Mouse (Mus musculus): Measurements from ENCODE around the gene Hnrnpm. TPM values are rescaled to one million over a fixed set of nuclear protein-coding genes. Genes with fewer than 3 reads are reported as not detected.
"Not testable (repeated sequence)": the region's sequence is repeated elsewhere in the genome, so short reads cannot be mapped to it uniquely, and the experiment has no call there.

Hnrnpm gene
- polyA plus RNA-seq (2012; rRNA removed) = 217 and 220 TPM in 2 replicates

DNA sequence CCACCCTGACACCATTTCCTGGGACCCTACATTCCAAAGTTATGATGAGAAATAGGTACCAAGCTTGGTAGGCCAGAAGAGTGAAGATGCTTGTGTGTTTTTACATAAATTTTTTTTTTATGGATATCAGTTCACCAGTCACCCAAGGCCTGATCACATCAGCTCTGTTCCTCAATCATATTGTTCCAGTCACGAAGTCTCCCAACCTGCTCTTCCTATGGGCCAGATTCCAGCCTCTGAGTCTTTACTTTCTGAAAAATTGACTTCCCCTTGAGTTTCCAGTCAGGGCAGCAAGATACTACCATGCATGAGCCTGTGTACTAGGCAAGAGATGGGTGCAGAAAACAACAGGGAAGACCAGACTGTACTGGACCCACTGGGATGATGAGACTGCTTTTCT lies at the start of gene Hnrnpm:
Gene Hnrnpm, minus strand, starts transcription at position 101 of the 400 bp plus-strand sequence.
- no peak for DNase-seq
- Histone ChIP-seq H3K27ac (ENCODE audit: control insufficient read depth, insufficient read depth, low read length) (no peak within 1 kb of the TSS), H3K36me3 (ENCODE audit: control insufficient read depth, insufficient read depth, low read length) (peaks cover 2% of the 10 kb centered on the region; the same call in 1 of the 2 replicates), H3K4me1 (replicated peaks; ENCODE audit: control insufficient read depth, insufficient read depth, low read length) (no peaks in the 10 kb centered on the region; the same call in 1 of the 2 replicates), H3K4me3 (ENCODE audit: control insufficient read depth, insufficient read depth, low read length) (no peak within 1 kb of the TSS), H3K27me3 (ENCODE audit: control insufficient read depth, insufficient read depth, low read length) (no peaks in the 10 kb centered on the region)
- WGBS = 97% methylated on average over 1 of the region's 1 CpGs
- TF ChIP-seq POLR2A (IDR thresholded peaks at IDR 0.05; ENCODE audit: control insufficient read depth, extremely low read depth, insufficient read depth, low read length, poor library complexity) (no peak), CTCF (IDR thresholded peaks at IDR 0.05; ENCODE audit: borderline replicate concordance, control insufficient read depth, extremely low read depth, insufficient read depth, low read length, poor library complexity) (no peak)

GRCm38 (mm10) chr17:33733526-33733925 lies 46.9 kb upstream of the Hnrnpm start:
- not testable (repeated sequence) for H3K27me3 ChIP-seq (ENCODE audit: control insufficient read depth, insufficient read depth, low read length); H3K4me3 ChIP-seq (ENCODE audit: control insufficient read depth, insufficient read depth, low read length); H3K4me1 ChIP-seq (replicated peaks; ENCODE audit: control insufficient read depth, insufficient read depth, low read length); H3K27ac ChIP-seq (ENCODE audit: control insufficient read depth, insufficient read depth, low read length); H3K36me3 ChIP-seq (ENCODE audit: control insufficient read depth, insufficient read depth, low read length); DNase-seq
- WGBS = 82% methylated on average over 10 of the region's 10 CpGs

DNA sequence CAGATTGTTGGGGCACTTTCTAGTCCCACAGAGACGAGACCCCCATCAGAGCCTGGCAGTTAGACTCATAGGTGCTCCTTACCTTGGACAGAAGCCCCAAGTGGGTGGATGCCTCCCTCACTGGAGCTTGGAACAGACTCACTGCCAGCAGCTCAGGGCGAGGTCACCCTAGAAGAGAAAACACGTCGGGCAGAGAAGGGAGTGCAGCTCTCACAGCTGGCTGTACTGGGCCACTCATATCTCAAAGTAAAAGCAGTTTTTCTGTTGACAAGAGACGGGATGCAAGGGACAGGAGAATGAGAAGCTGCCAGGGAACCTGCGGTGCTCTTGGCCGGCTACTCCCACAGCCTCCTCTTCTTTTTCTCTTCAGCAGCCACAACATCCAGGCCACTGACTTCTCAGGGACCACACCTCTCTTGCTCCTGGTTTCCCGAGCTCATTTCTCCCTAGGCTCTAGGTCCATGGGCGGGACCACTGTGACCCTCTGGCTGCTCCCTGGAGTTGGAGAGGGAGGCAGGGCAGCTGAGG lies 46.0 kb upstream of the Hnrnpm start:
- H3K4me3 ChIP-seq (ENCODE audit: control insufficient read depth, insufficient read depth, low read length); DNase-seq; H3K27me3 ChIP-seq (ENCODE audit: control insufficient read depth, insufficient read depth, low read length); H3K4me1 ChIP-seq (replicated peaks; ENCODE audit: control insufficient read depth, insufficient read depth, low read length); H3K36me3 ChIP-seq (ENCODE audit: control insufficient read depth, insufficient read depth, low read length); H3K27ac ChIP-seq (ENCODE audit: control insufficient read depth, insufficient read depth, low read length): not testable (repeated sequence)
- WGBS = 80% methylated on average over 9 of the region's 9 CpGs

DNA sequence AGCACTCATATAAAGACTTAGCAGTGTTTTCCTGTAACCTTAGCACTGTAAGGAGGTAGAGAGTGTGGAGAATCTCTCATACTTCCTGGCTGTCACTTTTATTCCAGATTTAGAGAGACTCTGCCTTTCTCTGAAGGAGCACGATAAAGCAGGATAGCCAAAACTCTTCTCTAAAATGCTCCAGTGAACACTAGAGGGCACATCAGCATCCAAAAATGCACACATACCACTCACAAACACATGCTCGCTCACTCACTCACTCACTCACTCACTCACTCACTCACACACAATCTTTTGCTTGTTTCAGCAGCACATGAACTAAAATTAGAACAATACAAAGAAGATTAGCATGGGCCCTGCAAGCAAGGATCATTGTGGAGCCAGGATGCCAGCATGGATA lies 42.6 kb upstream of the Hnrnpm start:
- WGBS = 55% methylated on average over 2 of the region's 2 CpGs

DNA sequence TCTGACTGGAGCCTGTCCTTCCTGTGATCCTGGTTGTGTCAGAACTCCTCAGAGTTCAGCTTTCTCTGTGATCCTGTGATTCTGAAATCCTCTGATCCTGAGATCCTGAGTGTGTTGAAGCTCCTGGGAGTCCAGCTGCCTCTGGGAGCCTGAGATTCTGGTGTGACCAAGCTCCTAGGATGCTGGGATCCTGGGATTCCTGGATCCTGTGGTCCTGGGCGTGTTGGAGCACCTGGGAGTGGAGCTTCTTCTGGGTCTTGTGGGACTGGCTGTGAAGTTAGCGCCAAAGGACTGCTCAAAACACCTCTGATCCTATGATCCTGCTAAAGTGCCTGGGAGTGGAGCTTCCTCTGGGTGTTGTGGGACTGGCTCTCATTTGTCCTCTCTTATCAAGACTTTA lies 41.7 kb upstream of the Hnrnpm start:
- Histone ChIP-seq H3K27ac (ENCODE audit: control insufficient read depth, insufficient read depth, low read length) (no peak overlapping the region), H3K4me3 (ENCODE audit: control insufficient read depth, insufficient read depth, low read length) (no peak overlapping the region), H3K36me3 (ENCODE audit: control insufficient read depth, insufficient read depth, low read length) (no peaks in the 10 kb centered on the region), H3K4me1 (replicated peaks; ENCODE audit: control insufficient read depth, insufficient read depth, low read length) (no peaks in the 10 kb centered on the region), H3K27me3 (ENCODE audit: control insufficient read depth, insufficient read depth, low read length) (no peaks in the 10 kb centered on the region)
- WGBS = 90% methylated on average over 2 of the region's 2 CpGs
- DNase-seq = no peak
- no peak for TF ChIP-seq CTCF (IDR thresholded peaks at IDR 0.05; ENCODE audit: borderline replicate concordance, control insufficient read depth, extremely low read depth, insufficient read depth, low read length, poor library complexity)

More for the DNA sequence above, 42.6 kb upstream of the Hnrnpm start:
- no peaks in the 10 kb centered on the region for H3K4me1 ChIP-seq (replicated peaks; ENCODE audit: control insufficient read depth, insufficient read depth, low read length)
- H3K4me3 ChIP-seq (ENCODE audit: control insufficient read depth, insufficient read depth, low read length) = no peak overlapping the region
- DNase-seq = no peak
- no peak for TF ChIP-seq POLR2A (IDR thresholded peaks at IDR 0.05; ENCODE audit: control insufficient read depth, extremely low read depth, insufficient read depth, low read length, poor library complexity)
- no peak for TF ChIP-seq CTCF (IDR thresholded peaks at IDR 0.05; ENCODE audit: borderline replicate concordance, control insufficient read depth, extremely low read depth, insufficient read depth, low read length, poor library complexity)
- no peaks in the 10 kb centered on the region for H3K27me3 ChIP-seq (ENCODE audit: control insufficient read depth, insufficient read depth, low read length)
- H3K27ac ChIP-seq (ENCODE audit: control insufficient read depth, insufficient read depth, low read length) = no peak overlapping the region
- no peaks in the 10 kb centered on the region for H3K36me3 ChIP-seq (ENCODE audit: control insufficient read depth, insufficient read depth, low read length)

DNA sequence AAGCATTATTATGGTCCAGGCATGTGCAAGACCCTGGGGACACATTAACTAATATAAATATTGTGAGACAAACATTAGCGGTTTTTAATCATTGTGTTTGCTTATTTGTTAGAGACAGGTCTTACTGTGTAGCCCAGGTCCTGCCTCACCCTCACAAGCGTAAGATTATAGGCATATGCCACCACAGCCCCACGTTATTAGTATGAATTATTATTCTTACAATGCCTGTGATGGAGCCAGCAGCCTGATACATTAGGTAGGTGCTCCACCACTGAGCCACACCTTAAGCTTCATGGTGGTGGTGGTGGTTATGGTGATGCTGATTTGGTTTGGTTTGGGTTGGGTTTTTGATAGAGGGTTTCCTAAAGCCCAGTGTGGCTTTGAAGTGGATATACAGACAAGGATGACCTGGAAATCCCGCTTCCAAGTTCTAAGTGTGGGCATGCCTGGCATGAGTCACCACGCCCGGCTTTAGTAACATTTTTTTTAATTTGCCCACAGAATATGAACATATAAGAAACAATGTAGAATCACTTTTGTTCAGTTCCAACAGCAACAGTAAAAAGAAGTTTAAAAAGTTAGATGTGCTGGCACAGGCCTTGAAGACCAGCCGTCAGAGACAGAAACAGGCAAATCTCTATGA lies 33.2 kb upstream of the Hnrnpm start:
- H3K27me3 ChIP-seq (ENCODE audit: control insufficient read depth, insufficient read depth, low read length) = no peaks in the 10 kb centered on the region
- TF ChIP-seq POLR2A (IDR thresholded peaks at IDR 0.05; ENCODE audit: control insufficient read depth, extremely low read depth, insufficient read depth, low read length, poor library complexity) (no peak), CTCF (IDR thresholded peaks at IDR 0.05; ENCODE audit: borderline replicate concordance, control insufficient read depth, extremely low read depth, insufficient read depth, low read length, poor library complexity) (no peak)
- H3K27ac ChIP-seq (ENCODE audit: control insufficient read depth, insufficient read depth, low read length) = no peak overlapping the region
- H3K4me3 ChIP-seq (ENCODE audit: control insufficient read depth, insufficient read depth, low read length) = no peak overlapping the region
- no peak for DNase-seq
- H3K36me3 ChIP-seq (ENCODE audit: control insufficient read depth, insufficient read depth, low read length) = no peaks in the 10 kb centered on the region
- peaks cover 2% of the 10 kb centered on the region; the same call in 1 of the 2 replicates for H3K4me1 ChIP-seq (replicated peaks; ENCODE audit: control insufficient read depth, insufficient read depth, low read length)
- WGBS = 96% methylated on average over 7 of the region's 7 CpGs

Measured in thymus, adult 2 months (tissue).